Mouse (Mus musculus): Measurements from ENCODE around the gene Gm27027.

Gene Gm27027

GRCm38 (mm10) chr2:93956331-93956801 is 39.8 kb downstream of the Gm27027 start:
- CTCF ChIA-PET: interaction anchor here (0.5 to 2.8 kb wide), 13 partner anchors 12 to 348 kb away, joined by 3 to 10 read pairs (median 4); partner anchors contain the start of genes Accs (in 1 of the 4) and Accsl (in 1 of the 4)
- POLR2A ChIA-PET: interaction anchor here (0.6 to 1.9 kb wide), 19 partner anchors 9 to 450 kb away, joined by 3 to 8 read pairs (median 4); partner anchors contain the start of genes Accs (in 2 of the 4), Accsl (in 1 of the 4), Hsd17b12 (in 1 of the 4) and Ttc17 (in 1 of the 4)

GRCm38 (mm10) chr2:93955886-93956285 is 40.3 kb downstream of the Gm27027 start:
- CTCF ChIA-PET: interaction anchor here (0.6 to 2.8 kb wide), 12 partner anchors 12 to 754 kb away, joined by 3 to 10 read pairs (median 4); partner anchors contain the start of gene Accsl (in 1 of the 4)
- POLR2A ChIA-PET: interaction anchor here in 3 of 4 experiments (0.6 to 1.9 kb wide), 19 partner anchors 10 to 451 kb away, joined by 3 to 8 read pairs (median 3); partner anchors contain the start of genes Accs (in 2 of the 3), Hsd17b12 (in 1 of the 3) and Ttc17 (in 1 of the 3)

- POLR2A ChIA-PET: interaction anchor here (0.6 to 2.4 kb wide), 20 partner anchors 9 to 1754 kb away, joined by 3 to 9 read pairs (median 3); no protein-coding TSS in a partner anchor
- CTCF ChIA-PET: interaction anchor here in 2 of 4 experiments (0.6 to 2.0 kb wide), 7 partner anchors 11 to 753 kb away, joined by 3 to 8 read pairs (median 4); no protein-coding TSS in a partner anchor
These were observed 41.2 kb downstream of the Gm27027 start for GRCm38 (mm10) chr2:93954781-93955578.

- POLR2A ChIA-PET: interaction anchor here in 3 of 4 experiments (0.6 to 2.4 kb wide), 6 partner anchors 9 to 209 kb away, joined by 3 to 9 read pairs (median 3); no protein-coding TSS in a partner anchor
These were observed 42.4 kb downstream of the Gm27027 start for GRCm38 (mm10) chr2:93953726-93954125.

GRCm38 (mm10) chr2:93946976-93947375 is 49.2 kb downstream of the Gm27027 start:
- POLR2A ChIA-PET: interaction anchor here in 2 of 4 experiments (0.6 to 0.9 kb wide), 2 partner anchors 10 to 73 kb away, joined by 3 read pairs; no protein-coding TSS in a partner anchor
- CTCF ChIA-PET: no interaction called here

More at GRCm38 (mm10) chr2:93953726-93954125, 42.4 kb downstream of the Gm27027 start:
- CTCF ChIA-PET: interaction anchor here in 3 of 4 experiments (0.6 to 2.0 kb wide), 4 partner anchors 9 to 143 kb away, joined by 3 to 8 read pairs (median 4); no protein-coding TSS in a partner anchor

- CTCF ChIA-PET: interaction anchor here (0.6 to 2.4 kb wide), 46 partner anchors 9 to 161 kb away, joined by 3 to 28 read pairs (median 4); partner anchors contain the start of genes Accs (in 3 of the 4), Accsl (in 3 of the 4) and Gm13889 (in 1 of the 4)
- POLR2A ChIA-PET: interaction anchor here in 3 of 4 experiments (0.6 to 5.5 kb wide), 14 partner anchors 8 to 76 kb away, joined by 3 to 94 read pairs (median 4); partner anchors contain the start of gene Accsl (in 3 of the 3)
These were observed 51.3 kb downstream of the Gm27027 start for GRCm38 (mm10) chr2:93944855-93945254.

- ChIA-PET POLR2A (interaction anchor here in 3 of 4 experiments (0.6 to 5.5 kb wide), 16 partner anchors 9 to 76 kb away, joined by 3 to 94 read pairs (median 4); partner anchors contain the start of genes Accsl (in 3 of the 3) and Gm13889 (in 1 of the 3)), CTCF (interaction anchor here (0.6 to 2.4 kb wide), 47 partner anchors 8 to 161 kb away, joined by 3 to 28 read pairs (median 4); partner anchors contain the start of genes Accs (in 3 of the 4), Accsl (in 3 of the 4) and Gm13889 (in 1 of the 4))
These were observed 52.1 kb downstream of the Gm27027 start for GRCm38 (mm10) chr2:93944099-93944498.

GRCm38 (mm10) chr2:93941670-93942069 is 54.5 kb downstream of the Gm27027 start:
- ChIA-PET CTCF (interaction anchor here in 3 of 4 experiments (0.5 to 1.4 kb wide), 6 partner anchors 11 to 349 kb away, joined by 3 to 4 read pairs (median 3); no protein-coding TSS in a partner anchor), POLR2A (interaction anchor here (0.6 to 5.5 kb wide), 17 partner anchors 10 to 303 kb away, joined by 3 to 94 read pairs (median 3); partner anchors contain the start of genes Accsl (in 2 of the 4) and Accs (in 1 of the 4))

- CTCF ChIA-PET: no interaction called here
- POLR2A ChIA-PET: interaction anchor here in 3 of 4 experiments (0.6 to 1.4 kb wide), 7 partner anchors 9 to 1756 kb away, joined by 3 to 11 read pairs (median 4); no protein-coding TSS in a partner anchor
These were observed 57.6 kb downstream of the Gm27027 start for GRCm38 (mm10) chr2:93938534-93938933.

- ChIA-PET POLR2A (interaction anchor here (0.6 to 10.1 kb wide), 17 partner anchors 8 to 229 kb away, joined by 3 to 94 read pairs (median 3); partner anchors contain the start of genes Accs (in 1 of the 4), Accsl (in 1 of the 4) and Hsd17b12 (in 1 of the 4)), CTCF (interaction anchor here in 1 of 4 experiments (0.7 to 1.5 kb wide), 3 partner anchors 14 to 74 kb away, joined by 3 to 5 read pairs (median 3); no protein-coding TSS in a partner anchor)
These were observed 67.3 kb downstream of the Gm27027 start for GRCm38 (mm10) chr2:93928866-93929265.

- CTCF ChIA-PET: interaction anchor here in 2 of 4 experiments (0.7 to 1.5 kb wide), 5 partner anchors 16 to 75 kb away, joined by 3 to 5 read pairs (median 3); partner anchors contain the start of gene Accsl (in 2 of the 2)
- POLR2A ChIA-PET: interaction anchor here (0.5 to 10.1 kb wide), 47 partner anchors 9 to 464 kb away, joined by 3 to 94 read pairs (median 4); partner anchors contain the start of genes Accsl (in 2 of the 4), Gm13889 (in 1 of the 4) and Hsd17b12 (in 1 of the 4)
These were observed 68.3 kb downstream of the Gm27027 start for GRCm38 (mm10) chr2:93927701-93928437.

GRCm38 (mm10) chr2:93926141-93926540 is 70.0 kb downstream of the Gm27027 start:
- POLR2A ChIA-PET: interaction anchor here in 3 of 4 experiments (0.7 to 10.1 kb wide), 11 partner anchors 11 to 93 kb away, joined by 3 to 94 read pairs (median 7); partner anchors contain the start of gene Accs (in 1 of the 3)
- CTCF ChIA-PET: interaction anchor here in 2 of 4 experiments (0.7 to 0.8 kb wide), 2 partner anchors 44 to 103 kb away, joined by 3 read pairs; no protein-coding TSS in a partner anchor

- ChIA-PET POLR2A (interaction anchor here in 1 of 4 experiments (0.9 kb wide), 1 partner anchor 113 kb away, joined by 6 read pairs; no protein-coding TSS in a partner anchor), CTCF (interaction anchor here in 1 of 4 experiments (1.0 kb wide), 1 partner anchor 44 kb away, joined by 4 read pairs; no protein-coding TSS in a partner anchor)
These were observed 77.1 kb downstream of the Gm27027 start for GRCm38 (mm10) chr2:93919093-93919492.

- POLR2A ChIA-PET: interaction anchor here in 1 of 4 experiments (0.8 to 3.1 kb wide), 3 partner anchors 9 to 22 kb away, joined by 3 to 7 read pairs (median 6); no protein-coding TSS in a partner anchor
- CTCF ChIA-PET: no interaction called here
These were observed 82.6 kb downstream of the Gm27027 start for GRCm38 (mm10) chr2:93913552-93913951.

- ChIA-PET CTCF (interaction anchor here in 1 of 4 experiments (1.1 kb wide), 1 partner anchor 32 kb away, joined by 3 read pairs; no protein-coding TSS in a partner anchor), POLR2A (interaction anchor here in 2 of 4 experiments (0.6 to 3.1 kb wide), 11 partner anchors 10 to 331 kb away, joined by 3 to 8 read pairs (median 3); partner anchors contain the start of gene Accsl (in 1 of the 2))
These were observed 84.2 kb downstream of the Gm27027 start for GRCm38 (mm10) chr2:93911942-93912341.

- CTCF ChIA-PET: interaction anchor here in 1 of 4 experiments (0.8 kb wide), 1 partner anchor 34 kb away, joined by 3 read pairs; no protein-coding TSS in a partner anchor
- POLR2A ChIA-PET: interaction anchor here in 2 of 4 experiments (0.7 to 1.7 kb wide), 7 partner anchors 10 to 163 kb away, joined by 3 to 5 read pairs (median 3); no protein-coding TSS in a partner anchor
These were observed 86.4 kb downstream of the Gm27027 start for GRCm38 (mm10) chr2:93909716-93910115.

All from embryonic stem cell, embryonic (primary cell).